Mouse (Mus musculus): ENCODE measurements around the gene Plod3.
A peak's percentile ranks its signal among the peaks of the same experiment; 100 is the strongest.

Gene Plod3

GRCm38 (mm10) chr5:137024318-137024717 lies 37.5 kb downstream of the Plod3 start:
- DNase-seq (ENCODE audit: low read depth), result no peak

GRCm38 (mm10) chr5:137025132-137025531 lies 38.3 kb downstream of the Plod3 start:
- peak; percentile 72 for DNase-seq (ENCODE audit: low read depth)

- no peak for DNase-seq (ENCODE audit: low read depth)
Observed at GRCm38 (mm10) chr5:137026092-137026491, 39.3 kb downstream of the Plod3 start, which contains the start of gene Vgf. Vgf (plus strand) TSS chr5:137026392.

- no peak for DNase-seq (ENCODE audit: low read depth)
Observed at GRCm38 (mm10) chr5:137028561-137029272, 41.9 kb downstream of the Plod3 start.

- DNase-seq (ENCODE audit: low read depth), result no peak
Observed at GRCm38 (mm10) chr5:137029273-137029585, 42.4 kb downstream of the Plod3 start.

- DNase-seq (ENCODE audit: low read depth), result peak; percentile 96
Observed at GRCm38 (mm10) chr5:137029643-137030415, 43.0 kb downstream of the Plod3 start.

- no peak for DNase-seq (ENCODE audit: low read depth)
Observed at GRCm38 (mm10) chr5:137030416-137030810, 43.6 kb downstream of the Plod3 start.

GRCm38 (mm10) chr5:137031076-137032032 lies 44.5 kb downstream of the Plod3 start:
- DNase-seq (ENCODE audit: low read depth), result no peak

GRCm38 (mm10) chr5:137032033-137032421 lies 45.2 kb downstream of the Plod3 start:
- no peak for DNase-seq (ENCODE audit: low read depth)

- peak; percentile 71 for DNase-seq (ENCODE audit: low read depth)
Observed at GRCm38 (mm10) chr5:137032641-137033074, 45.8 kb downstream of the Plod3 start.

- DNase-seq (ENCODE audit: low read depth), result no peak
Observed at GRCm38 (mm10) chr5:137036211-137036610, 49.4 kb downstream of the Plod3 start.

GRCm38 (mm10) chr5:137039453-137039852 lies 52.6 kb downstream of the Plod3 start:
- DNase-seq (ENCODE audit: low read depth), result no peak

GRCm38 (mm10) chr5:137041442-137041841 lies 54.6 kb downstream of the Plod3 start:
- DNase-seq (ENCODE audit: low read depth), result no peak

GRCm38 (mm10) chr5:137043997-137044396 lies 57.2 kb downstream of the Plod3 start:
- DNase-seq (ENCODE audit: low read depth), result no peak

- peak; percentile 93 for DNase-seq (ENCODE audit: low read depth)
Observed at GRCm38 (mm10) chr5:137045402-137046323, 58.8 kb downstream of the Plod3 start, which contains the start of gene Ap1s1. Ap1s1 (minus strand) TSS chr5:137046135.
